Mouse (Mus musculus) hindbrain, postnatal 0 days (tissue): ENCODE measurements at regions not wholly inside any gene's neighbourhood (a gene's known extent, or its start where the extent isn't known, plus 50 kb on each side); places are given as distances from the start of the nearest gene placed in this dataset.
"Not testable (repeated sequence)": the region's sequence is repeated elsewhere in the genome, so short reads cannot be mapped to it uniquely, and the experiment has no call there.

ENCODE experiments used
- ATAC-seq: fragments of 200-750 bp; cut with Nextera tagmentation; 2 replicates; pipeline ENCODE4 v1.8.0; 2017; ENCODE audit warnings: mild to moderate bottlenecking, moderate TSS enrichment, moderate library complexity
- DNase-seq: peaks from one replicate; pipeline ENCODE4 v3.0.0-alpha.2; 2015; ENCODE audit warnings: low spot score
- H3K27ac ChIP-seq: fragments of 300-500 bp; sonication (generic); 2 replicates; pipeline ENCODE4 v1.5.1; 2014; ENCODE audit warnings: mild to moderate bottlenecking
- H3K27me3 ChIP-seq: fragments of 300-500 bp; sonication (generic); 2 replicates; pipeline ENCODE4 v1.6.1; 2014; ENCODE audit warnings: low read length, mixed read lengths; ENCODE audit not compliant: insufficient read depth
- H3K36me3 ChIP-seq: fragments of 300-500 bp; sonication (generic); 2 replicates; pipeline ENCODE4 v1.6.1; 2014; ENCODE audit warnings: low read length, mixed read lengths; ENCODE audit not compliant: insufficient read depth
- H3K4me1 ChIP-seq: fragments of 300-500 bp; sonication (generic); 2 replicates; pipeline ENCODE4 v1.6.1; 2014; ENCODE audit warnings: antibody characterized with exemption, low read length, mixed read lengths; ENCODE audit not compliant: insufficient read depth
- H3K4me2 ChIP-seq: fragments of 300-500 bp; sonication (generic); 2 replicates; pipeline ENCODE4 v1.6.1; 2014; ENCODE audit warnings: low read depth, mild to moderate bottlenecking, low read length, moderate library complexity, mixed read lengths
- H3K4me3 ChIP-seq: fragments of 300-500 bp; sonication (generic); 2 replicates; pipeline ENCODE4 v1.5.1; 2014; ENCODE audit warnings: low read length
- H3K9ac ChIP-seq: fragments of 300-500 bp; sonication (generic); replicated peaks from 2 replicates; pipeline ENCODE4 v1.6.1; 2014; ENCODE audit warnings: mild to moderate bottlenecking, low read length, moderate library complexity, mixed read lengths
- H3K9me3 ChIP-seq: fragments of 300-500 bp; sonication (generic); 2 replicates; pipeline ENCODE4 v1.6.1; 2016; ENCODE audit warnings: low read length, mixed read lengths
- CTCF ChIP-seq: IDR thresholded peaks from 2 replicates; pipeline ENCODE4 v1.5.1; 2016; ENCODE audit warnings: antibody characterized with exemption, control low read depth, low read depth
- WGBS: fragments of 180-500 bp; shearing (Covaris S2); extraction: QIAGEN DNeasy Blood & Tissue Kit; methylation state at CpG from one replicate; pipeline ENCODE4 v1.1.7; 2014; 5-methylcytosine and 5-hydroxymethylcytosine counted together

GRCm38 (mm10) chr3:21655301-21655700, 421.2 kb upstream of the Tbl1xr1 start:
- no peak for TF ChIP-seq CTCF
- no peak overlapping the region for H3K9ac ChIP-seq
- H3K9me3 ChIP-seq: no peaks in the 10 kb centered on the region
- no peaks in the 10 kb centered on the region for H3K36me3 ChIP-seq
- 95% methylated on average over 2 of the region's 2 CpGs for WGBS
- H3K4me3 ChIP-seq: no peak overlapping the region
- no peak overlapping the region for H3K27ac ChIP-seq
- H3K27me3 ChIP-seq: no peaks in the 10 kb centered on the region
- H3K4me2 ChIP-seq: no peak overlapping the region
- no peak for DNase-seq
- ATAC-seq: no peak
- no peaks in the 10 kb centered on the region for H3K4me1 ChIP-seq

GRCm38 (mm10) chr3:21667349-21668143, 408.9 kb upstream of the Tbl1xr1 start:
- Histone ChIP-seq H3K36me3 (no peaks in the 10 kb centered on the region), H3K4me1 (no peaks in the 10 kb centered on the region), H3K27me3 (no peaks in the 10 kb centered on the region), H3K9me3 (no peaks in the 10 kb centered on the region), H3K4me3 (no peak overlapping the region), H3K27ac (peak overlapping the region; percentile 20; the same call in 1 of the 2 replicates), H3K9ac (no peak overlapping the region), H3K4me2 (no peak overlapping the region)
- peak; percentile 6 for DNase-seq
- TF ChIP-seq CTCF: no peak
- no peak for ATAC-seq
- 52% methylated on average over 5 of the region's 5 CpGs for WGBS

- WGBS: 58% methylated on average over 2 of the region's 2 CpGs
- H3K9ac ChIP-seq: no peak overlapping the region
- H3K27ac ChIP-seq: no peak overlapping the region
- no peak for TF ChIP-seq CTCF
- peak; percentile 59; the same call in 1 of the 2 replicates for ATAC-seq
- no peak overlapping the region for H3K4me3 ChIP-seq
- H3K4me2 ChIP-seq: no peak overlapping the region
- no peaks in the 10 kb centered on the region for H3K9me3 ChIP-seq
- no peaks in the 10 kb centered on the region for H3K4me1 ChIP-seq
- H3K36me3 ChIP-seq: no peaks in the 10 kb centered on the region
- no peaks in the 10 kb centered on the region for H3K27me3 ChIP-seq
- peak; percentile 37 for DNase-seq
Observed at GRCm38 (mm10) chr3:21671885-21672284, 404.6 kb upstream of the Tbl1xr1 start.

- H3K9ac ChIP-seq: no peak overlapping the region
- peak; percentile 86 for ATAC-seq
- 22% methylated on average over 2 of the region's 2 CpGs for WGBS
- no peaks in the 10 kb centered on the region for H3K36me3 ChIP-seq
- no peaks in the 10 kb centered on the region for H3K4me1 ChIP-seq
- H3K9me3 ChIP-seq: no peaks in the 10 kb centered on the region
- no peak overlapping the region for H3K4me2 ChIP-seq
- H3K27me3 ChIP-seq: no peaks in the 10 kb centered on the region
- TF ChIP-seq CTCF: no peak
- no peak overlapping the region for H3K4me3 ChIP-seq
- DNase-seq: peak; percentile 75
- no peak overlapping the region for H3K27ac ChIP-seq
Observed at GRCm38 (mm10) chr3:21672492-21672891, 404.0 kb upstream of the Tbl1xr1 start.

GRCm38 (mm10) chr3:21673466-21673865, 403.0 kb upstream of the Tbl1xr1 start:
- no peak overlapping the region for H3K27ac ChIP-seq
- H3K4me2 ChIP-seq: no peak overlapping the region
- H3K4me1 ChIP-seq: no peaks in the 10 kb centered on the region
- H3K4me3 ChIP-seq: no peak overlapping the region
- no peak for DNase-seq
- no peak for ATAC-seq
- H3K36me3 ChIP-seq: no peaks in the 10 kb centered on the region
- no peaks in the 10 kb centered on the region for H3K27me3 ChIP-seq
- no peaks in the 10 kb centered on the region for H3K9me3 ChIP-seq
- H3K9ac ChIP-seq: no peak overlapping the region
- TF ChIP-seq CTCF: no peak
- WGBS: 99% methylated on average over 2 of the region's 2 CpGs

GRCm38 (mm10) chr3:21678265-21678664, 398.2 kb upstream of the Tbl1xr1 start:
- Histone ChIP-seq H3K27me3 (no peaks in the 10 kb centered on the region), H3K9ac (no peak overlapping the region), H3K4me3 (no peak overlapping the region), H3K4me1 (no peaks in the 10 kb centered on the region), H3K9me3 (no peaks in the 10 kb centered on the region), H3K27ac (no peak overlapping the region), H3K36me3 (no peaks in the 10 kb centered on the region), H3K4me2 (no peak overlapping the region)
- TF ChIP-seq CTCF: no peak
- ATAC-seq (no peak), DNase-seq (no peak)

GRCm38 (mm10) chr3:21678734-21679133, 397.7 kb upstream of the Tbl1xr1 start:
- Histone ChIP-seq H3K9me3 (no peaks in the 10 kb centered on the region), H3K4me1 (no peaks in the 10 kb centered on the region), H3K4me3 (no peak overlapping the region), H3K9ac (no peak overlapping the region), H3K27ac (no peak overlapping the region), H3K4me2 (no peak overlapping the region), H3K27me3 (no peaks in the 10 kb centered on the region), H3K36me3 (no peaks in the 10 kb centered on the region)
- TF ChIP-seq CTCF: no peak
- DNase-seq: no peak
- ATAC-seq: no peak

GRCm38 (mm10) chr3:21697980-21698672, 378.3 kb upstream of the Tbl1xr1 start:
- not testable (repeated sequence) for H3K36me3 ChIP-seq, H3K4me2 ChIP-seq, H3K9me3 ChIP-seq, H3K4me3 ChIP-seq, H3K9ac ChIP-seq, H3K4me1 ChIP-seq, DNase-seq, H3K27ac ChIP-seq, ATAC-seq, H3K27me3 ChIP-seq
- WGBS: 79% methylated on average over 1 of the region's 1 CpGs
